Mouse (Mus musculus): ENCODE measurements around the gene Gm10118. TPM values are rescaled to one million over a fixed set of nuclear protein-coding genes. Genes with fewer than 3 reads are reported as not detected.

The Gm10118 gene
- polyA plus RNA-seq (2012; fragmentation: generic; extraction: Trizol), result not detected
- long read RNA-seq, experiment 1, result 0 reads
- long read RNA-seq, experiment 2, result 0 reads

DNA sequence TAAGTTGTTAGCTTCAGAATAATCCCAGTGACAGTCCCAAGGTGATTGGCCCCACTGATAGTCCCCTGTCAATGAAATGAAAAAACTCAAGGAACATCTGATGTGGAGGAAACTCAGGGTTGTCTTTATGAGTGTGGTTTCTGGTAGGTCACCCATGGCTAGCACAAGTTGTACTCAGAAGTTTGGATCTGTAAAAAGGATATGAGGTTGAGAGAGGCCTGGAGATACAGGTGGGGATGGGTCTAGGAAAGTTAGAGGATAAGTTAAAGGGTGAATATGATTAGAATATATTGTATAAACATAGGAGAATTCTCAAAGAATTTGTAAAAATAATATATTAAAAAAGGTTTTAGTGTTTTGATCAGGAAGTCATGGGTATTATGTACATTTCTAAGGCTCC, at the start of gene Gm10118:
Gene Gm10118 (minus strand): TSS at position 101 of the 400 bp plus-strand sequence.
- Histone ChIP-seq H3ac (ENCODE audit: control insufficient read depth, insufficient read length, low read depth) (no peak within 1 kb of the TSS), H3K27me3 (ENCODE audit: control insufficient read depth, insufficient read depth, insufficient read length) (no peaks in the 10 kb centered on the region), H3K79me2 (ENCODE audit: control insufficient read depth, insufficient read depth) (no peaks in the 10 kb centered on the region), H3K4me3 (ENCODE audit: insufficient read depth, poor library complexity, severe bottlenecking) (no peak within 1 kb of the TSS), H3K79me3 (ENCODE audit: low read depth) (no peaks in the 10 kb centered on the region), H3K36me3 (ENCODE audit: control insufficient read depth, insufficient read depth) (no peaks in the 10 kb centered on the region)
- no peak for TF ChIP-seq MYOG (IDR thresholded peaks at IDR 0.05; ENCODE audit: control insufficient read depth, extremely low read depth, insufficient read length)
- TF ChIP-seq MYOD1 (IDR thresholded peaks at IDR 0.05; ENCODE audit: control insufficient read depth, insufficient read length, low read depth), result no peak
- no peak for TF ChIP-seq CTCF (IDR thresholded peaks at IDR 0.05; ENCODE audit: control insufficient read depth, insufficient read depth, insufficient read length)
- no peak for TF ChIP-seq MAX (IDR thresholded peaks at IDR 0.05)
- no peak for TF ChIP-seq FOSL1 (IDR thresholded peaks at IDR 0.05; ENCODE audit: insufficient read depth, low read length, poor library complexity, severe bottlenecking)

DNA sequence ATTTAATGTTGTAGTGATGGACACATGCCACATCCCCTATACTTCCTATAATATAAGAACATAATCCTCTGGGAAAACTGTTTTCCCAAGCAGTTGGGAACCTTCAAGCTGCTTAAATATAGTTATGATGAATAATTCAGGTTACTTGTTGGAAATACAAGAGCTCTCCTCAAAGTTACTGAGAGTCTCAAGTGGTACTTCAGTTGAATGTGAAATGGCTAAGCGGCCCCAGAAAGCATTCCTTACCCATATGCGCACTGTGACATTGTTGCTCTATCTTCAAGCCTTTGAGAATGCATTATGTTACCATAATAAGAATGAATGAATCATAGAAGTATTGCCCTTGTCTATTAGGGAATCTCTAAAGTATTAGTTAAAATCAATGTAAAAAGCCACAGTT, 45.1 kb upstream of the Gm10118 start:
- H3K27me3 ChIP-seq (ENCODE audit: control insufficient read depth, insufficient read depth, insufficient read length), result no peaks in the 10 kb centered on the region
- TF ChIP-seq CTCF (IDR thresholded peaks at IDR 0.05; ENCODE audit: control insufficient read depth, insufficient read depth, insufficient read length), result no peak
- no peak for TF ChIP-seq FOSL1 (IDR thresholded peaks at IDR 0.05; ENCODE audit: insufficient read depth, low read length, poor library complexity, severe bottlenecking)
- TF ChIP-seq MAX (IDR thresholded peaks at IDR 0.05), result no peak
- no peak for TF ChIP-seq MYOG (IDR thresholded peaks at IDR 0.05; ENCODE audit: control insufficient read depth, extremely low read depth, insufficient read length)
- TF ChIP-seq CEBPB (IDR thresholded peaks at IDR 0.05; ENCODE audit: low read depth), result no peak
- no peak for TF ChIP-seq MYOD1 (IDR thresholded peaks at IDR 0.05; ENCODE audit: control insufficient read depth, insufficient read length, low read depth)
- TF ChIP-seq USF1 (IDR thresholded peaks at IDR 0.05; ENCODE audit: low read depth), result no peak
- no peak overlapping the region for H3ac ChIP-seq (ENCODE audit: control insufficient read depth, insufficient read length, low read depth)
- no peaks in the 10 kb centered on the region for H3K36me3 ChIP-seq (ENCODE audit: control insufficient read depth, insufficient read depth)
- H3K79me3 ChIP-seq (ENCODE audit: low read depth), result no peaks in the 10 kb centered on the region
- H3K4me3 ChIP-seq (ENCODE audit: insufficient read depth, poor library complexity, severe bottlenecking), result no peak overlapping the region
- H3K79me2 ChIP-seq (ENCODE audit: control insufficient read depth, insufficient read depth), result no peaks in the 10 kb centered on the region

DNA sequence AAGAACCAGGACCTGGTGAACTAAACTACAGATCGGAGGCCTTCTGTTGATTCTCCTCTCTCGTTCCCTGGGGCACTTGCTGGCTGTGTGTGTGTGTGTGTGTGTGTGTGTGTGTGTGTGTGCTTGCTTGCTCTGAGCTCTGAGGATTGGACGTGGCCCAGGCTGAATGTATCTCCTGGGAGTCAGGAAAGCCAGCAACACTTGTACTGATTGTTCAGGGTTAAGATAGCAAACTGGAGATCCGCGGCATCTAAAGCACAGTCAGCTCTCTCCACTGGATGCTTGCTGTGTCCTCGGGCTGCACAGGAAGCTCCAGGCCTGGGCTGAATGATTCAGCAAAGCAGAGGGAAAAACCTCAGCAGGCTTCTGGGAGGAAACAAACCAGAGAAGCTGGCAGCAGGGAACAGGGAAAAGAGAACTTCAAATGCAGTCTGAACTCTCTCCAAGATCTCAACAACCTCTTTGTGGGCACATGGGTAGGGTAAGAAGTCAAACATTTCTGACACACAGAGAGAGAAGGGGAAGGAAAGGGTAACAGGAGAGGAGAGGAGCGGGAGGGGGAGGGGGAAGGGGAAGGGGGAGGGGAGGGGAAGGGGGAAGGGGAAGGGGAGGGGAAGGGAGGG, 27.2 kb upstream of the Gm10118 start:
- H3K79me3 ChIP-seq (ENCODE audit: low read depth), result no peaks in the 10 kb centered on the region
- no peaks in the 10 kb centered on the region for H3K27me3 ChIP-seq (ENCODE audit: control insufficient read depth, insufficient read depth, insufficient read length)
- H3K79me2 ChIP-seq (ENCODE audit: control insufficient read depth, insufficient read depth), result no peaks in the 10 kb centered on the region
- no peaks in the 10 kb centered on the region for H3K36me3 ChIP-seq (ENCODE audit: control insufficient read depth, insufficient read depth)
- TF ChIP-seq MYOD1 (IDR thresholded peaks at IDR 0.05; ENCODE audit: control insufficient read depth, insufficient read length, low read depth), result no peak
- no peak for TF ChIP-seq FOSL1 (IDR thresholded peaks at IDR 0.05; ENCODE audit: insufficient read depth, low read length, poor library complexity, severe bottlenecking)
- TF ChIP-seq MAX (IDR thresholded peaks at IDR 0.05), result no peak
- H3ac ChIP-seq (ENCODE audit: control insufficient read depth, insufficient read length, low read depth), result no peak overlapping the region
- H3K4me3 ChIP-seq (ENCODE audit: insufficient read depth, poor library complexity, severe bottlenecking), result no peak overlapping the region

DNA sequence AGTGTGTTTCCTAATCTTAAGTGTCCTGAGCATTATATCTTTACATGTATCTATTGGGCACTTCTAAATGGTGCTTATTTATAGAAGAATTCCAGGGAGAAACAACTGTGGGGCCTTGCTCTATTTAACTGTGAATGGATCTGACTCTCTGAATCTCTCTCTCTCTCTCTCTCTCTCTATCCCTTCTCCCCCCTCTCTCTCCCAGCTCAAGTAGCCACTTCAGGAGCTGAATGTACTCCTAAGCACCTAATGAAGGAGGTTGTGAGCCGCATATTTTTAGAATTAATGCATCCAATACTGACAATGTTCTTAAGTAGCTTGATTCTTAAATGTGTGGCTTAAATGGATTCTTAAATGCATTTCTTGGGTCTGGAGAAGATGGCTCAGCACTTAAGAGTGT, 24.2 kb upstream of the Gm10118 start:
- Histone ChIP-seq H3K79me3 (ENCODE audit: low read depth) (no peaks in the 10 kb centered on the region), H3K27me3 (ENCODE audit: control insufficient read depth, insufficient read depth, insufficient read length) (no peaks in the 10 kb centered on the region), H3K36me3 (ENCODE audit: control insufficient read depth, insufficient read depth) (no peaks in the 10 kb centered on the region), H3ac (ENCODE audit: control insufficient read depth, insufficient read length, low read depth) (no peak overlapping the region), H3K79me2 (ENCODE audit: control insufficient read depth, insufficient read depth) (no peaks in the 10 kb centered on the region), H3K4me3 (ENCODE audit: insufficient read depth, poor library complexity, severe bottlenecking) (no peak overlapping the region)
- no peak for TF ChIP-seq CEBPB (IDR thresholded peaks at IDR 0.05; ENCODE audit: low read depth)
- TF ChIP-seq MYOG (IDR thresholded peaks at IDR 0.05; ENCODE audit: control insufficient read depth, extremely low read depth, insufficient read length), result no peak
- no peak for TF ChIP-seq MAX (IDR thresholded peaks at IDR 0.05)
- no peak for TF ChIP-seq CTCF (IDR thresholded peaks at IDR 0.05; ENCODE audit: control insufficient read depth, insufficient read depth, insufficient read length)
- no peak for TF ChIP-seq USF1 (IDR thresholded peaks at IDR 0.05; ENCODE audit: low read depth)
- TF ChIP-seq FOSL1 (IDR thresholded peaks at IDR 0.05; ENCODE audit: insufficient read depth, low read length, poor library complexity, severe bottlenecking), result no peak
- TF ChIP-seq MYOD1 (IDR thresholded peaks at IDR 0.05; ENCODE audit: control insufficient read depth, insufficient read length, low read depth), result no peak

DNA sequence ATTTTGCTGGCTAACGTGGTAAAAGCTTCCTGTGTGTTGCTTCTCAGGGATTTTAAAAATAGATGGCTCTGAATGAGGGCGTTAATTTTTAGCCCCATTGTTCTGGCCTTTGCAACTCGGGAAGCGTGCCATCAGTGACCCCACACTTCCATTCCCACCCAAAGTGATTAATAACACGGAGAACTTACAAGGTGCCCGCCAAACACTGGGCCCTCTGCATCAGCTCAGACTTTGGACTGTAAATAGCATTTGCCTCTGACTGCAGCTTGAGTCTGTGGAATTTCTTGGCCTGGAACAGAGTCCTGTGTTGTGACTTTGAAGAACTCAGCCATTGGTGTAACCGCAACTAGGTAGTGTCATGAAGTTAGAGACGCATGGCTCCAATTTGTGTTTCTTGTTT, 23.6 kb upstream of the Gm10118 start:
- TF ChIP-seq USF1 (IDR thresholded peaks at IDR 0.05; ENCODE audit: low read depth) (no peak), MYOG (IDR thresholded peaks at IDR 0.05; ENCODE audit: control insufficient read depth, extremely low read depth, insufficient read length) (no peak), FOSL1 (IDR thresholded peaks at IDR 0.05; ENCODE audit: insufficient read depth, low read length, poor library complexity, severe bottlenecking) (no peak), CTCF (IDR thresholded peaks at IDR 0.05; ENCODE audit: control insufficient read depth, insufficient read depth, insufficient read length) (no peak), MYOD1 (IDR thresholded peaks at IDR 0.05; ENCODE audit: control insufficient read depth, insufficient read length, low read depth) (no peak), CEBPB (IDR thresholded peaks at IDR 0.05; ENCODE audit: low read depth) (no peak), MAX (IDR thresholded peaks at IDR 0.05) (no peak)
- Histone ChIP-seq H3K27me3 (ENCODE audit: control insufficient read depth, insufficient read depth, insufficient read length) (no peaks in the 10 kb centered on the region), H3ac (ENCODE audit: control insufficient read depth, insufficient read length, low read depth) (no peak overlapping the region)

DNA sequence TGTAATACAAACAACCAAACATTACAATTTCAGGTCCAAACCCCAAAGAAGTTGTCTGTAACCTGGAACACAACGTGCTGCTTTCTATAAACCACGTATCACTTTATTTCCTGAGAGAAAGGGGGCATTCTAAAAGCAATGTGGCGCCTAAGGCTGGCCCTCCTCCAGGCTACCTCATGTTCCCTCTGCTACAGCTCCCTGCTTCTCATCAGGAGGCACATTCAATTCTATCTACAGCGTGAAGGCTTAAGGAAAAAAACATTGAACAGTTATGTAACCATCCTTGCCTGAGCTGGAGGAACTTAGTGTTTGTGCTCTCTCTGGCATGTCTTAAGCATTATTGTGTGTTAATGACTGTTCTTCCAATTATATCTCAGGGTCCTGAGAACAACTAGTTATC, 20.0 kb upstream of the Gm10118 start:
- no peak overlapping the region for H3ac ChIP-seq (ENCODE audit: control insufficient read depth, insufficient read length, low read depth)
- no peaks in the 10 kb centered on the region for H3K79me3 ChIP-seq (ENCODE audit: low read depth)
- no peaks in the 10 kb centered on the region for H3K36me3 ChIP-seq (ENCODE audit: control insufficient read depth, insufficient read depth)
- TF ChIP-seq USF1 (IDR thresholded peaks at IDR 0.05; ENCODE audit: low read depth) (no peak), CTCF (IDR thresholded peaks at IDR 0.05; ENCODE audit: control insufficient read depth, insufficient read depth, insufficient read length) (no peak), MAX (IDR thresholded peaks at IDR 0.05) (no peak), FOSL1 (IDR thresholded peaks at IDR 0.05; ENCODE audit: insufficient read depth, low read length, poor library complexity, severe bottlenecking) (no peak), MYOG (IDR thresholded peaks at IDR 0.05; ENCODE audit: control insufficient read depth, extremely low read depth, insufficient read length) (no peak)
- no peaks in the 10 kb centered on the region for H3K27me3 ChIP-seq (ENCODE audit: control insufficient read depth, insufficient read depth, insufficient read length)
- H3K4me3 ChIP-seq (ENCODE audit: insufficient read depth, poor library complexity, severe bottlenecking), result no peak overlapping the region
- no peaks in the 10 kb centered on the region for H3K79me2 ChIP-seq (ENCODE audit: control insufficient read depth, insufficient read depth)

More for the DNA sequence above, 23.6 kb upstream of the Gm10118 start:
- Histone ChIP-seq H3K36me3 (ENCODE audit: control insufficient read depth, insufficient read depth) (no peaks in the 10 kb centered on the region), H3K79me3 (ENCODE audit: low read depth) (no peaks in the 10 kb centered on the region), H3K4me3 (ENCODE audit: insufficient read depth, poor library complexity, severe bottlenecking) (no peak overlapping the region), H3K79me2 (ENCODE audit: control insufficient read depth, insufficient read depth) (no peaks in the 10 kb centered on the region)
